Mouse (Mus musculus): ENCODE data around the gene Tssk4. TPM values are rescaled to one million over a fixed set of nuclear protein-coding genes. Genes with fewer than 3 reads are reported as not detected.

Tssk4 gene
- polyA plus RNA-seq, 1 experiment from 2014 or later = 1.1 TPM

DNA sequence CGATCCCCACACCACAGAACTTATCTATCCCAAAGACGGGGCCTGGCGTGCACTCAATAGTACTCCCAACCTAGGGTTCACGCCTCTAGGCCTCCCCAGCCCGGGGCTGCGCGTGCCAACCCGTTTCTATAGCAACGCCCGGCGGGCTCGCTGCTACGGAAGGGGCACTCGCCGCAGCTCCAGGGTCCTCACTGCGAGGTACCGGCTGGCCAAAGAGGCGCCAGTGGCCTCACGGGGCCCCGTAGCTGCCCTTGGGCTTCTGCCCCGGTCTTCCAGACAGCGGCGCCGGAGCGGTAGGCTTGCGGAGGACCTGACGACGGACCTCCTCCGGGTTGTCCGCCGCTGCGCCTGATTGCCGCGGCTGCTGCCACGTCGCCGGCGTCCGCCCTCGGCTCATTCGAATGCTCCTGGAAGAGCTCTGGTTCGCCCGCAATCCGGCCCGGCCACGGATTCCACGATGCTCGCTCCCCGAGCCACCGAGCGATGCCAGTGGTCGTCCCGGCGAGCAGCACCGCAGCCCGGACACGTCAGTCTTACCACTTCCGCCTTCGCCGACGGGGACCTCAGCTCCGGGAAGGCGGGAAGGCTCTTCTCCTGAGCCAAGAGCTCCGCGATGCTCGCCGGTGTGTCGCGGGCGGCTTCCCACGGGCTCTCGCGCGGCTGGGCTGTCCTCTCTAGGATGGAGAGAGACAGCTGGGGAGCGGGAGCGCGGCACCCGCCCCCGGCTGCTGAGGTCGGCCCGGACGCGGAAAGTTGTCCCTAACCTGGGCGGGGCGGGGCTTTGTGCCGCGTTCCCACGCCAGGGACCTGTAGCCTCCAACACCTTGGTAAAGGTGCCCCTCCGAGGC is 6.7 kb upstream of the Tssk4 start, which contains the start of gene Tm9sf1:
Tm9sf1 (minus strand) TSS at position 747 of the 848 bp plus-strand sequence.
- Histone ChIP-seq H3K9me3 (ENCODE audit: low read depth, low read length) (no peaks in the 10 kb centered on the region), H3K4me3 (ENCODE audit: low read depth, low read length) (peak within 1 kb of the TSS; percentile 99)
- DNase-seq = peak; percentile 86

DNA sequence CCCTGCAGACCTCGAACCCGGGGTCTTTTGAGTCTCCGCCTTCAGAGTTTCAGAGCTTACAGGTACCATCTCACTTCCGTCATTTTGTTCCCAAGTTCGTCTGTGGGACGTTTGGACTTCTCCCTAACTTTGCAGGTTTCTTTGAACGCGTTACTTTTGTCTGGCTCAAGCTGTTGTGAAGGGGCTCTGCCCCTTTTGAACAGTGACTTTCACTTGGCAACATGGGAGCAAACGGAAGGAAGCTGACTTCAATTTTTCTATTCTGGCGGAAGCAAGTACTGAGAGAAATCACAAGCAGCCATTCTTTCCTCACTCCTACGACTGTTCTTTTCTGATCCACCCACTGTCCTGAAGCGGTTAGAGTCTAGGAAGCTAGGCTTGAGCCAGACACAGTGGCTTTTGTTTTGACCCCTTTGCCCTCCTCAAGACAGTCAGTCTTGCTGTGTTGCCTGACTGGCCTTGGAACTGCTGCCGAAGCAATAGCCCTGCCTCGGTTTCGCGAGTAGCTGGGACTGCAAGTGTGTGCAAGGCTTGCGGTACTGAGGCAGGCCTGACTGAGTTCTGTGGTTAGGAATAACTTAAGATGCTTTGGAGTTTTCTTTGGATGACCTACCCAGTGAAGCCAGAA is 5.6 kb upstream of the Tssk4 start:
- ATAC-seq (ENCODE audit: insufficient read depth) = no peak
- Histone ChIP-seq H3K4me1 (ENCODE audit: insufficient read depth) (peaks cover 6% of the 10 kb centered on the region; the same call in 1 of the 2 replicates), H3K27me3 (ENCODE audit: insufficient read depth, low read length) (no peaks in the 10 kb centered on the region), H3K9me3 (ENCODE audit: low read depth, low read length) (no peaks in the 10 kb centered on the region), H3K36me3 (ENCODE audit: insufficient read depth) (peaks cover 35% of the 10 kb centered on the region), H3K4me3 (ENCODE audit: low read depth, low read length) (peak overlapping the region; percentile 99), H3K4me2 (peak overlapping the region; percentile 90), H3K9ac (peak overlapping the region; percentile 96), H3K27ac (ENCODE audit: low read depth) (peak overlapping the region; percentile 96; the same call in 1 of the 2 replicates)
- TF ChIP-seq CTCF (IDR thresholded peaks at IDR 0.05; ENCODE audit: low read depth) = no peak
- peak; percentile 56 for DNase-seq
- WGBS = 21% methylated on average over 17 of the region's 17 CpGs

More for the DNA sequence above, 6.7 kb upstream of the Tssk4 start, which contains the start of gene Tm9sf1:
- Histone ChIP-seq H3K4me2 (peak within 1 kb of the TSS; percentile 90), H3K4me1 (ENCODE audit: insufficient read depth) (peaks cover 6% of the 10 kb centered on the region; the same call in 1 of the 2 replicates), H3K27ac (ENCODE audit: low read depth) (peak within 1 kb of the TSS; percentile 96), H3K27me3 (ENCODE audit: insufficient read depth, low read length) (no peaks in the 10 kb centered on the region), H3K36me3 (ENCODE audit: insufficient read depth) (peaks cover 46% of the 10 kb centered on the region), H3K9ac (peak within 1 kb of the TSS; percentile 96)
- WGBS = under 1% methylated on average over 89 of the region's 89 CpGs
- no peak for TF ChIP-seq CTCF (IDR thresholded peaks at IDR 0.05; ENCODE audit: low read depth)
- peak; percentile 89 for ATAC-seq (ENCODE audit: insufficient read depth)

DNA sequence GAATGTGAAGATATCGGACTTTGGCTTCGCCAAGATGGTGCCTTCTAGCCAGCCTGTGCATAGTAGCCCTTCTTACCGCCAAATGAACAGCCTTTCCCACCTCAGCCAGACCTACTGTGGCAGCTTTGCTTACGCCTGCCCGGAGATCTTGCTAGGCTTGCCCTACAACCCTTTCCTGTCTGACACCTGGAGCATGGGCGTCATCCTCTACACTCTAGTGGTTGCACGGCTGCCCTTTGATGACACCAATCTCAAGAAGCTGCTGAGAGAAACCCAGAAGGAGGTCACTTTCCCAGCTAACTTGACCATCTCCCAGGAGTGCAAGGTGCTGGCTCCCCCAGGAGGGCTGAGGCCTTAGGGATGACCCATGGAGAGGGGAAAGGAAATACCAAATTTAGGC is 1.5 kb downstream of the Tssk4 start:
- Histone ChIP-seq H3K27me3 (ENCODE audit: insufficient read depth, low read length) (no peaks in the 10 kb centered on the region), H3K9ac (no peak overlapping the region), H3K4me3 (ENCODE audit: low read depth, low read length) (no peak overlapping the region), H3K36me3 (ENCODE audit: insufficient read depth) (peaks cover 3% of the 10 kb centered on the region; the same call in 1 of the 2 replicates), H3K9me3 (ENCODE audit: low read depth, low read length) (no peaks in the 10 kb centered on the region), H3K4me2 (no peak overlapping the region), H3K27ac (ENCODE audit: low read depth) (no peak overlapping the region), H3K4me1 (ENCODE audit: insufficient read depth) (no peaks in the 10 kb centered on the region)
- no peak for TF ChIP-seq CTCF (IDR thresholded peaks at IDR 0.05; ENCODE audit: low read depth)
- ATAC-seq (ENCODE audit: insufficient read depth) (no peak), DNase-seq (no peak)
- WGBS = 80% methylated on average over 7 of the region's 7 CpGs

DNA sequence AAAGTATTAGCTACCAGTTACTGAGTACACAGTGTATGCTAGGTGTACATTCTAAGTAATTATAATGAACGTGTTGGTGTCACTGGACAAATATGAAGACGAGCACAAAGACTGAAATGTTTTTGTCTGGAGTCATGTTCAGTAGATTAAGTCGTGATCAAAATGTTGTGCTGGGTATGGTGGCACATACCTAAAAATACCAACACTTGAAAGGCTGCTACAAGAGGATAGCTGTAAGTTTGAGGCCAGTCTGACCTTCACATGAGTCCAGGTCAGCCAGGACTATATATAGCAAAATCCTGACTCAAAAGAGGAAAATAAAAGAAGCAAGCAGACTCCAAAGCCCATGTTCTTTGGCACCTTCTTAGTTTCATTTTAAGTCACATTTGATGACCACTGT is 7.0 kb downstream of the Tssk4 start:
- Histone ChIP-seq H3K9ac (no peak overlapping the region), H3K27me3 (ENCODE audit: insufficient read depth, low read length) (no peaks in the 10 kb centered on the region), H3K4me2 (no peak overlapping the region), H3K9me3 (ENCODE audit: low read depth, low read length) (no peaks in the 10 kb centered on the region), H3K27ac (ENCODE audit: low read depth) (no peak overlapping the region), H3K4me3 (ENCODE audit: low read depth, low read length) (no peak overlapping the region), H3K36me3 (ENCODE audit: insufficient read depth) (peaks cover 20% of the 10 kb centered on the region), H3K4me1 (ENCODE audit: insufficient read depth) (peaks cover 5% of the 10 kb centered on the region; the same call in 1 of the 2 replicates)
- no peak for DNase-seq
- ATAC-seq (ENCODE audit: insufficient read depth) = no peak
- TF ChIP-seq CTCF (IDR thresholded peaks at IDR 0.05; ENCODE audit: low read depth) = no peak
- 76% methylated on average over 3 of the region's 3 CpGs for WGBS

DNA sequence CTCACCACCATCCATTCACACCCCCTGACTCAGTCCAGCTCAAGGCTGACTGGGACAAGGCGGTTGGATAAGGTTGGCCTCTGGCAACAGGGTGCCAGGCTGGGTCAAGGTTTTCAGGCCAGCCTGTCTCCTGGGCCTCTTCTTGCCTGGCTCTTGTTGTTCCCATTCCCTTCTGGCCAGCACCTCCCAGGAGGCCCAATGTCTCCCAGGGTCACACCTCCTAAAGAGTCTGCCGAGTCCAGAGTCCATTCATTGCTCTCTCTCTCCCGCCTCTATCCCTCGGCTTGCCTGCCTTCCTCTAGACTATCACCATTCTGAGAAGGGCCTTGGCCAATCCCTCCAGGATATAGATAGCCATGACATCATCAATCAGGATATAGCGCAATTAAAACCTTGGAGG is 8.0 kb downstream of the Tssk4 start:
- Histone ChIP-seq H3K36me3 (ENCODE audit: insufficient read depth) (peaks cover 29% of the 10 kb centered on the region), H3K4me1 (ENCODE audit: insufficient read depth) (peaks cover 5% of the 10 kb centered on the region; the same call in 1 of the 2 replicates), H3K27me3 (ENCODE audit: insufficient read depth, low read length) (no peaks in the 10 kb centered on the region), H3K9me3 (ENCODE audit: low read depth, low read length) (no peaks in the 10 kb centered on the region), H3K9ac (no peak overlapping the region), H3K27ac (ENCODE audit: low read depth) (no peak overlapping the region), H3K4me3 (ENCODE audit: low read depth, low read length) (no peak overlapping the region), H3K4me2 (no peak overlapping the region)
- DNase-seq = no peak
- ATAC-seq (ENCODE audit: insufficient read depth) = no peak
- no peak for TF ChIP-seq CTCF (IDR thresholded peaks at IDR 0.05; ENCODE audit: low read depth)
- WGBS = 86% methylated on average over 5 of the region's 5 CpGs

GRCm38 (mm10) chr14:55659960-55660573 is 10.1 kb downstream of the Tssk4 start, which contains the start of gene Mdp1:
Gene Mdp1, minus strand, starts transcription at chr14:55660508.
- Histone ChIP-seq H3K9me3 (ENCODE audit: low read depth, low read length) (no peaks in the 10 kb centered on the region), H3K4me1 (ENCODE audit: insufficient read depth) (peaks cover 5% of the 10 kb centered on the region; the same call in 1 of the 2 replicates), H3K36me3 (ENCODE audit: insufficient read depth) (peaks cover 42% of the 10 kb centered on the region), H3K9ac (peak within 1 kb of the TSS; percentile 81), H3K27me3 (ENCODE audit: insufficient read depth, low read length) (no peaks in the 10 kb centered on the region), H3K4me3 (ENCODE audit: low read depth, low read length) (peak within 1 kb of the TSS; percentile 56), H3K4me2 (peak within 1 kb of the TSS; percentile 70), H3K27ac (ENCODE audit: low read depth) (peak within 1 kb of the TSS; percentile 81)
- DNase-seq (peak; percentile 94), ATAC-seq (ENCODE audit: insufficient read depth) (peak; percentile 96)
- peak; percentile 60 for TF ChIP-seq CTCF (IDR thresholded peaks at IDR 0.05; ENCODE audit: low read depth)
- WGBS = under 1% methylated on average over 39 of the region's 39 CpGs
